Mouse (Mus musculus): ENCODE results near the gene Slc43a3.

- TF ChIP-seq CTCF (IDR thresholded peaks at IDR 0.05; ENCODE audit: low read depth) (no peak), EP300 (IDR thresholded peaks at IDR 0.05; ENCODE audit: low read depth) (no peak)
Measured at GRCm38 (mm10) chr2:84948252-84948651, 11.9 kb downstream of the Slc43a3 start.

All from liver, embryonic 14.5 days (tissue).